13 mouse cellular contexts compared by ENCODE assay signal in genomic region chr7:99050882-99051281, GRCm38 (mm10).
A peak's percentile ranks its signal among the peaks of the same experiment; 100 is the strongest.
DNase-seq lines count a peak whose midpoint lies in the region; ATAC-seq lines count a peak whose summit lies in the region.
"Had no signal": no experiment of that assay in that cellular context is flagged by ENCODE, and none has a peak within 500 bp of the region (broad histone marks: within the 10 kb centered on the region; RNA-seq: fewer than 3 reads in every experiment).

No protein-coding gene starts in this region.

- H3K4me2 ChIP-seq in heart, embryonic 15.5 days = no peak overlapping the region
- H3K4me2 ChIP-seq in lung, embryonic 16.5 days (ENCODE audit: low read depth, low read length) = no peak overlapping the region
- H3K4me2 ChIP-seq in forebrain, embryonic 16.5 days (ENCODE audit: low read length) = no peak overlapping the region
- H3K4me2 ChIP-seq: liver, embryonic 13.5 days; stomach, embryonic 15.5 days had no signal

- ATAC-seq in heart, embryonic 15.5 days (replicated peaks; ENCODE audit: insufficient number of reproducible peaks, insufficient read depth, low FRiP score, low read depth) = no peak
- no peak for ATAC-seq in lung, embryonic 16.5 days (ENCODE audit: low read depth)
- peak; percentile 61; the same call in 1 of the 2 replicates for ATAC-seq in forebrain, embryonic 16.5 days
- ATAC-seq: intestine, embryonic 16.5 days had no signal

- no peaks in the 10 kb centered on the region for H3K27me3 ChIP-seq in heart, embryonic 15.5 days
- H3K27me3 ChIP-seq in lung, embryonic 16.5 days (ENCODE audit: control insufficient read depth, insufficient read depth, low read depth, low read length) = no peaks in the 10 kb centered on the region
- no peaks in the 10 kb centered on the region for H3K27me3 ChIP-seq in forebrain, embryonic 16.5 days (replicated peaks; ENCODE audit: control insufficient read depth, insufficient read depth, low read length)
- H3K27me3 ChIP-seq: liver, embryonic 13.5 days; stomach, embryonic 15.5 days had no signal

- peaks cover 3% of the 10 kb centered on the region; the same call in 1 of the 2 replicates for H3K36me3 ChIP-seq in heart, embryonic 15.5 days
- peaks cover 7% of the 10 kb centered on the region; the same call in 1 of the 2 replicates for H3K36me3 ChIP-seq in lung, embryonic 16.5 days (ENCODE audit: control insufficient read depth, insufficient read depth, low read length)
- H3K36me3 ChIP-seq in forebrain, embryonic 16.5 days (ENCODE audit: control insufficient read depth, insufficient read depth) = no peaks in the 10 kb centered on the region

- no peak overlapping the region for H3K9ac ChIP-seq in heart, embryonic 15.5 days
- H3K9ac ChIP-seq in lung, embryonic 16.5 days (ENCODE audit: low read length) = no peak overlapping the region
- no peak overlapping the region for H3K9ac ChIP-seq in forebrain, embryonic 16.5 days (replicated peaks; ENCODE audit: low read depth, low read length)
- H3K9ac ChIP-seq: liver, embryonic 13.5 days; stomach, embryonic 15.5 days had no signal

- DNase-seq in heart, postnatal 25 days (ENCODE audit: low spot score) = no peak
- no peak for DNase-seq in lung, postnatal 4 days
- DNase-seq in brain, embryonic 18.5 days (ENCODE audit: low read depth, low spot score) = peak; percentile 28
- DNase-seq in spleen, postnatal 36 days (ENCODE audit: low spot score in 2 of 2) = no peak
- DNase-seq: adrenal gland, adult 2 months; cerebellum, postnatal 36 days; liver, embryonic 13.5 days had no signal

- WGBS in heart, embryonic 15.5 days = 70% methylated on average over 1 of the region's 1 CpGs
- 67% methylated on average over 1 of the region's 1 CpGs for WGBS in lung, embryonic 16.5 days
- WGBS in forebrain, embryonic 16.5 days = 24% methylated on average over 1 of the region's 1 CpGs

- H3K4me3 ChIP-seq in heart, embryonic 15.5 days = no peak overlapping the region
- no peak overlapping the region for H3K4me3 ChIP-seq in lung, embryonic 16.5 days (ENCODE audit: low read length)
- H3K4me3 ChIP-seq in forebrain, embryonic 16.5 days (replicated peaks; ENCODE audit: low read length) = no peak overlapping the region
- H3K4me3 ChIP-seq: liver, embryonic 13.5 days; myocyte; stomach, embryonic 15.5 days had no signal

- H3K9me3 ChIP-seq in heart, embryonic 15.5 days (replicated peaks) = no peaks in the 10 kb centered on the region; the same call in 1 of the 2 replicates
- peaks cover 4% of the 10 kb centered on the region for H3K9me3 ChIP-seq in lung, embryonic 16.5 days (ENCODE audit: control insufficient read depth, low read length)
- H3K9me3 ChIP-seq in forebrain, embryonic 16.5 days (ENCODE audit: control insufficient read depth, low read length) = no peaks in the 10 kb centered on the region
- H3K9me3 ChIP-seq: liver, embryonic 13.5 days; stomach, embryonic 15.5 days had no signal

- H3K4me1 ChIP-seq in heart, embryonic 15.5 days (replicated peaks) = peaks cover 19% of the 10 kb centered on the region
- peaks cover 18% of the 10 kb centered on the region for H3K4me1 ChIP-seq in lung, embryonic 16.5 days (replicated peaks; ENCODE audit: control insufficient read depth, insufficient read depth, low read length)
- peaks cover 20% of the 10 kb centered on the region for H3K4me1 ChIP-seq in forebrain, embryonic 16.5 days (replicated peaks; ENCODE audit: control insufficient read depth, insufficient read depth, low read length)
- H3K4me1 ChIP-seq: liver, embryonic 13.5 days had no signal

- H3K27ac ChIP-seq in heart, embryonic 15.5 days = 0 out of 2 replicates have a peak overlapping the region, but pooled peaks have one; percentile 35
- peak overlapping the region; percentile 36; the same call in 1 of the 2 replicates for H3K27ac ChIP-seq in lung, embryonic 16.5 days (ENCODE audit: low read length)
- H3K27ac ChIP-seq in forebrain, embryonic 16.5 days (ENCODE audit: low read length) = peak overlapping the region; percentile 56
- H3K27ac ChIP-seq: liver, embryonic 13.5 days; stomach, embryonic 15.5 days had no signal

- intact Hi-C loops in heart, postnatal 25 days (cut with DNase I) = no loop called here
